Mouse (Mus musculus) kidney, adult 8-10 months (tissue): ENCODE measurements around the gene Npas3.

Source experiments
- DNase-seq, 2 experiments: peaks; one replicate each; pipeline ENCODE4 v3.0.0; 2022

The Npas3 gene

DNA sequence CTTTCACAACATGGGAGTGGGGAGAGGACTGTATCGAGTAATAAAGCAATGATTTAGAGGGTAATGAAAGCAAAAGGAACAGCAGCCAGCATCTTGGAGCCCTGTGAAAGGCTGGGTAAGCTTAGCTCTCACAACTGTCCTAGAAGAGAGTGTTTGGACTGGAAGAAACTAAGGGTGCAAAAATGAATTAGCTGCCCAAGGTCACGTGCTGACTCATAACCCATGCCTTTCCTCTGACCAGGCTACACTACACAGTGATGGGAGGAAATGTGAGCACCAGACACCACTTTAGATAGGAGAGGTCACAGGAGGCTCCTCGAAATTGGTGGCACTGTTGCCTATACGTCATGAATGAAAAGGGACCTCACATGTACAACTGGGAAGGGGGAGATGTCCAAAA lies 757.1 kb downstream of the Npas3 start:
- DNase-seq = no peak

- DNase-seq = no peak
These were observed 766.8 kb downstream of the Npas3 start for GRCm38 (mm10) chr12:54015304-54015703.

- no peak for DNase-seq
These were observed 769.5 kb downstream of the Npas3 start for GRCm38 (mm10) chr12:54017949-54018348.

DNA sequence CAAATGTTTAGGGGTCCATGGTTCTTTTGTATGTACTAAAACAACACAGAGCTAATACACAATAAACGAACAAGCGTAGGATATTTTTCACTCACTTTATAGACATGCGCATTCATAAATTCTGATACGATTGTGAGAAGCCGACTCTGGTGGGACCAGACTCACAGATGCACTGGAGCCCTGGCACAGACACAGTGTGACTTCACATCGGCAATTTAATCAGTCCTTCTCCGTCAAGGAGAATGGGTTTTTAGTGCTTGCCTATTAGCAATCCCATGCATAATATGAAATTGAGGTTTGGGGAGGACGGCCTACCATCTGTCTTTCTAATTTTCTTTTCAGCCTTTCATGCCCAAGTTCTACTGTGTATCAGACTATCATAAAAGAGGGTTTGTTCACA lies 771.5 kb downstream of the Npas3 start:
- no peak for DNase-seq

- DNase-seq = no peak
These were observed 786.3 kb downstream of the Npas3 start for GRCm38 (mm10) chr12:54034666-54035346.

DNA sequence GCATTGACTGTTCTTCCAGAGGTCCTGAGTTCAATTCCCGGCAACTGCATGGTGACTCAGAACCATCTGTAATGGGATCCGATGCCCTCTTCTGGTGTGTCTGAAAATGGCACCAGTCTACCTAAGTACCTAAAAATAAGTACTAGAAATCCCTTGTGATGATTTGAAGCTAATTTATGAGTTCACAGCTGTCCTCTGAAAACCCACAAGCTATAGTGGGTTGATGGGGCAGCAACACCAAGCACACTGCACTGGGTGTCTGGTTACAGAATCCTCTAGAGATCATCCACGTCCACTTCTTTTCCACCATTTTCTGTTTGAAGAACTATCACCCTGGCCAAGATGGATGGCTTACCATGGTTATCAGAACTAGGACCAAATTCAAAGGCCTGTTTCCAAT lies 789.1 kb downstream of the Npas3 start:
- DNase-seq = no peak

DNA sequence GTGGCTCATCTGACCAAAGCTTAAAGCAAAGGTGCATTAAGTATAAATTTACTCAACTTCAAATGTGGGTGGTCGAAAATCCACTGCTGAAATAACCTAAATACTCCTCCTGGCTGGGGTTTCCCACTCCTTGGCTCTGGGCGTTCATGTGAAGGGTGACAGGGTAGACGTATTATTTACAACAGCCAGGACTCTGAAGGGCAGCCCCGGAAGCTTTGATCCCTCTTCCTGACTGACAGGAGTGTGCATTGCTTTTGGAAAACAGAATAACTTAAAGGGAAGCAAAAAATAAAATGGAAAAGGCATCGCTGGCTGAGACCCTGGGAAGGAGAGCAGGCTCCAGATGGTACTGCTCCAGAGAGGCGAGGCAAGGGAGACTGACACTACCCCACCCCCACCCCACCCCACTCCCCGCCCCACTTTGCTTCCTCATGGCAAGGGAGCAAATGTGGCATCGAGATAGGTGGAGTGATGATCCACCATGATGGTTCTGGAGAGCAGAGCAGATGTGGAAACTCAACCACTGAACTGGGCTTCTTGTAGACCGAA lies 794.6 kb downstream of the Npas3 start:
- DNase-seq = no peak

DNA sequence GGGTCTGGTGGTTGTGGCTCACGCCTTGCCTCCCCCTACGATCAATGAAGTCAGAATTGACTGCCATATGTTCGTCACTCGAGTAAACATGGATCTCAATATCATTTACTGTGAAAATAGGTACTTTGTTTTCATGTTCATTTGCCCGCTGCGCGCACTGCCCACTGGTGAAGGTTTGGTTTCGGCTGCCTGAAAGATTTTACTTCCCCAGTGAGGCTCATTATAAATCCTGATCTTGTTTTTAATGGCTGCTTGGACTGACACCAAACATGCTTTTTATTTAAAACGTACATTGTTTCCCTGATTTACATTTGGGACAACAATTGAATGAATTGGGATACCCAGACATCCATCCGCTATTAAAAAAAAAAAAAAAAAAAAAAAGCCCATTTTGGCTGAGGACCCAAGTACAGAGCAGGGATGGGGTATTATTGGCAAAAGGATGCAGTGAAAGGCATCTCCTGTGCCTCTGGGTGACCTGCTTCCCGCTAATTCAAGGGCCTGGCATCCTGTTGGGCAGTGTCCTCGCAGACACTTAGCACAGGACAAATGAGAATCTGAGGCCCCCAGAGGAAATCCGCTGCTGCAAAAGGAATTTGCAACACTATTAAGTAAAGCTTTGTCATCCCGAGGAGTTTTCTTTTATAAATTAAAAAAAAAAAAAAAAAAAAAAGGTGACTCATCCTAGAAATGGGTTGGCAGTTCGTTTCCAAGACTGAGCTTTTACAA lies 796.3 kb downstream of the Npas3 start:
- peak; percentile 24 to 51 for DNase-seq

DNA sequence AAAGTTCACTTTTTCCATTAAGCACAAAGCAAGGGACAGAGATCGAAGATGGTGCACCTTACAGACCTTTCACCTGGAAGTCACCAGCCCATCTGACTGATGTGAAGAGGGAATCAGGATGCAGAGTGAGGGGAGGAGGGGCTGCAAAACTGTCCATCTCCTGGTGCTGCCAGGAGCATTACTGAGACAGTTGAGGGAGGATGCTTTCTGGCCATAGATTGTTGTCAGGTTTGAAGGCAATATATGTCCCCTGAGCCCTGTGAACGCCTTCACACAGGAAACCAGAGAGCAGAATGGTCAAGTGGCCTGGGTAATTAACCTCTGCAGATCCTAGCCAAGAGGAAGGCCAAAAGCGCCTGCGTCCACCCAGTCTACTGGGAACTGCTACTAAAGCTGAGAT lies 796.9 kb downstream of the Npas3 start:
- no peak for DNase-seq

GRCm38 (mm10) chr12:54046824-54047223 lies 798.3 kb downstream of the Npas3 start:
- DNase-seq = no peak

DNA sequence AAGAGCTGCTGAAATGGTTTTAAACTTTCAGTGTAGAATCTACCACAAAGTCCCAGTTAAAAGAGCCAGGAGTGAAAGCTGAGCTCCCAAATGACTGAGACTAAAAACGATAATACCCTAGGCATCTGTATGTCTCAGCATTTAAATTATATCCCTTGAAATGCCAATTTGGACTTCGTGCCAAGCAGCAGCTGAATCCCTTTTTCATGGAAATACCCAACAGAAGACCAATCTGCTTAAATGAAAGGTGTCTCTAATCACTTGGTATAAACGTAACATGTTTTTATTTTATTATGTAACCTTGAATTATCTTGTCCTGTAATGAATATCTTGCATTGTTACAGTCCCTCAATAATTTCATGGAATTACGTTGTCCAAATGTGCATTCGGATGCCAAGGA lies 799.6 kb downstream of the Npas3 start:
- no peak for DNase-seq

GRCm38 (mm10) chr12:54049926-54050325 lies 801.4 kb downstream of the Npas3 start:
- DNase-seq = no peak

GRCm38 (mm10) chr12:54052939-54053338 lies 804.5 kb downstream of the Npas3 start:
- no peak for DNase-seq

GRCm38 (mm10) chr12:54053598-54053997 lies 805.1 kb downstream of the Npas3 start:
- DNase-seq = no peak

GRCm38 (mm10) chr12:54060732-54061131 lies 812.3 kb downstream of the Npas3 start:
- DNase-seq = peak; percentile 13 to 57

GRCm38 (mm10) chr12:54061168-54061567 lies 812.7 kb downstream of the Npas3 start:
- DNase-seq = no peak

DNA sequence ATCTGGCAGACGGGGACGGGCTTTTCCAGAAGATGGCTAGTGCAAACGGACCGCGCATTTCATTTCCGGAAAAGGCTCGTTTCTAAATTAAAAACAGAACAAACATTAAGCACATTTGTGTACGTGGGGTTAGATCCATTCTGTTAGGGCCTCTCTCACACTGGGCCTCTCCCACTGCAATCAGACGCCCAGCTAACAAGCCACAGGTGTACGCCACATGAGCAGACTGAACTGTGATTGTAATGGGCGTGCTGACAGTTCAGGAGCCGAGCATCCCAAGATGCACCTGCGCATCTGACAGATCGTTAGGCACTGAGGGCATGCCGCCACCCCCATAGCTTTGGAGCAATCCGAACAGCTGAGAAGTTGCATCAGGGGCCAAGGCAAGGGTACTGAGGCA lies 816.5 kb downstream of the Npas3 start:
- no peak for DNase-seq

- DNase-seq = peak in 1 of 2 experiments; percentile 8
These were observed 817.1 kb downstream of the Npas3 start for GRCm38 (mm10) chr12:54065607-54066006.

GRCm38 (mm10) chr12:54067419-54067818 lies 818.9 kb downstream of the Npas3 start:
- no peak for DNase-seq

DNA sequence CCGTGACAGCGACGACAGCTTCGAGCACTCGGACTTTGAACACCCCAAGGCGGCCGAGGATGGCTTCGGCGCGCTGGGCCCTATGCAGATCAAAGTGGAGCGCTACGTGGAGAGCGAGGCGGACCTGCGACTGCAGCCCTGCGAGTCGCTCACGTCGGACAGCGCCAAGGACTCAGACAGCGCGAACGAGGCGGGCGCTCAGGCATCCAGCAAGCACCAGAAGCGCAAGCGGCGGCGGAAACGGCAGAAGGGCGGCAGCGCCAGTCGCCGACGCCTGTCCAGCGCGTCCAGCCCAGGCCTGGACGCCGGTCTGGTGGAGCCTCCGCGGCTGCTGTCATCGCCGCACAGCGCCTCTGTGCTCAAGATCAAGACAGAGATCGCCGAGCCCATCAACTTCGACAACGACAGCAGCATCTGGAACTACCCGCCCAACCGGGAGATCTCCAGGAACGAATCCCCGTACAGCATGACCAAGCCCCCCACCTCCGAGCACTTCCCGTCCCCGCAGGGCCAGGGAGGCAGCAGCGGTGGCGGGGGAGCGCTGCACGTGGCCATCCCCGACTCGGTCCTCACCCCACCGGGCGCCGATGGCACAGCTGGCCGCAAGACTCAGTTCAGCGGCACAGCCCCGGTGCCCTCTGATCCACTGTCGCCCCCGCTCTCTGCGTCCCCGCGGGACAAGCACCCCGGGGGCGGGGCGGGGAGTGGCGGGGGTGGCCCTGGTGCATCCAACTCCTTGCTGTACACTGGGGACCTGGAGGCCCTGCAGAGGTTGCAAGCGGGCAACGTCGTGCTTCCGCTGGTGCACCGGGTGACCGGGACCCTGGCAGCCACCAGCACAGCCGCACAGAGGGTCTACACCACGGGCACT lies 819.6 kb downstream of the Npas3 start:
- DNase-seq = peak; percentile 8 to 12

DNA sequence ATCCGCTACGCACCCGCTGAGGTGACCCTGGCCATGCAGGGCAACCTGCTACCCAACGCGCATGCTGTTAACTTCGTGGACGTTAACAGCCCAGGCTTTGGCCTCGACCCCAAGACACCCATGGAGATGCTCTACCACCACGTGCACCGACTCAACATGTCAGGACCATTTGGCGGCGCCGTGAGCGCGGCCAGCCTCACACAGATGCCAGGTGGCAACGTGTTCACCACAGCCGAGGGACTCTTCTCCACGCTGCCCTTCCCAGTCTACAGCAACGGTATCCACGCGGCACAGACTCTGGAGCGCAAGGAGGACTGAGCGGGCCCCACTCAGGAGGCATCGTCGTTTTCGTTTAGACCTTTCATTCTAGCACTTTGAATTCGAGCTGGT lies 820.3 kb downstream of the Npas3 start:
- DNase-seq = no peak

DNA sequence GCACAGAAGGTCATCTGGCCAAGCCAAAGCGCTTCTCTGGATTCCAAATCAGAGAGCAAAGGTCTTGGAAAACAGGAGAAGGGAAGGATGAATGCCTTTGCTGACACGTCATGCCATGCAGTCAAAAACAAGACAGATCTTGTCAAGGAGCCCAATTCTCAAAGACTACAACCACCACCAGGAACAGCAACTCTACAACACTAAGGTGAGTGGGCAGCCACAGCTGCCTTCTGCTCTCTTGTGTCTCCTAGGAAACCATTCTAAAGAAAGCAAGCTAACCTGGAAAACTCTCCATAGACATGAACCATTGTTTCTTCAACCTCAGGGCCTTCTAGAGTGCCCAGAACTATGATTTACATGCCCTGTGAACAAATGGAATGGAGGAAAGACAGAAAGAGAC lies 825.5 kb downstream of the Npas3 start:
- no peak for DNase-seq

- no peak for DNase-seq
These were observed 832.5 kb downstream of the Npas3 start for GRCm38 (mm10) chr12:54080996-54081395.
